Mouse (Mus musculus): ENCODE measurements at regions not wholly inside any gene's neighbourhood (a gene's known extent, or its start where the extent isn't known, plus 50 kb on each side); places are given as distances from the start of the nearest gene placed in this dataset.

DNA sequence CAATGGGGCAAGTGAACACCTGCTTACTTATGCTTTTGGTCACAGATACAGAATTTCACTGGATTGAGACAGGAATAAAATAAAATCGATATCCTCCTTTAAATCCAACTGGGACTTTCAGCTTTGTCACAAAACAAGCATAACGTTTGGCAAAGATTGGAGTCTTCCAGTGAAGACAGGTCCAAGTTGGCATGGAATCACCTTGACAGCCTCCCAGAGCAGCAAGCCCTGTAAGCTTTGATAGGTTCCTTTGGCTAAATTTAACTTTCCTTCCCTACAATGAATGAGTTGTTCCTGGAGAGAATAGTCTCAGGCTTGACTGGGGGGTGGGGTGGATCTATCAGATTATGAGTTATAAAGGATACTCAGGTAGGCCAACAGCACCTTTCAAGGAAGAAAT, 302.1 kb upstream of the Epha3 start:
- no peak for DNase-seq

DNA sequence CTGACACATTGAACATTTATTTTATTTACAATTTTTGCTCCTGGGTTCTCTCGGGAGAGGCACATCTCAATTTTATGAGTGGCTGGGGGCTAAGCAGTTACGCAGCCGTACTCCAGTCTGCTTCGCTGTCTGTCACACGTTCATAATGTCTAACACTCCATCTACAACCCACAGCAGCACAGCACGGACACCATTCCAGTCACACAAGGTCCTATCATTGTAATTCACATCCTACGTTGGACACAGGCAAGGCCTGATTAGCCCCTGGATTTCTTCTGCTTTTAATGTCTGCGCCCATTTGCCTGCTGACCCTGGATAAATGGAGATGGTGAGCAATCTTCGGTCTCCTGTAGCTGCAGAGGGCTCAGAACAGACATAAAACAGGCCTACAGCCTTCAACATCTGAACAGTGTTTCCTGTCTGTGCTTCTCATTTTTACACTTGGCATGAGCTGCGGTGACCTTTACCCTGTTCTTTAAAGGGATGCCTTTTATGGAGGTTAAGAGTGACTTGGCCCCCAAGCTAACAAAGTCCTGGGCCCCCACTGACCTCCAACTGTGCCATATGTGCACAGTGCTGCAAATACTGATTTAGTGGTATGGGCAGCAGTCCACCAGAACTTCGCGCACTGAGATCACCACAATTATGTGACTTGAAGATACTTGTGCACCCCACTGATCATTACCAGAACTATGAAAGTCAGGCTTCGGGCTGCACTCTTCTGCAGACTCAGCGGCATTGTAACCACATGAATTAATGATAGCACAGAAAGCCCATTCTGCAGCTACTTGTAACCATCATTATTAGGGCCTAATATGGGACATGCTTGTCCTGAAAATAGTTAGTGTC, 281.9 kb upstream of the Epha3 start:
- DNase-seq: no peak

All from cerebellum, adult 8-10 months (tissue).